Mouse (Mus musculus) limb, embryonic 12.5 days (tissue): ENCODE measurements at regions not wholly inside any gene's neighbourhood (a gene's known extent, or its start where the extent isn't known, plus 50 kb on each side); places are given as distances from the start of the nearest gene placed in this dataset.
A peak's percentile ranks its signal among the peaks of the same experiment; 100 is the strongest.

Experiments used
- ATAC-seq: fragments of 200-750 bp; cut with Nextera tagmentation; 2 replicates; pipeline ENCODE4 v1.8.0; 2017; ENCODE audit warnings: low read depth, moderate TSS enrichment; ENCODE audit not compliant: insufficient number of reproducible peaks, insufficient read depth, low FRiP score, low TSS enrichment
- H3K27ac ChIP-seq: fragments of 300-500 bp; sonication (generic); 2 replicates; pipeline ENCODE4 v1.5.1; 2016; ENCODE audit warnings: mild to moderate bottlenecking, moderate library complexity
- H3K27me3 ChIP-seq: fragments of 300-500 bp; sonication (generic); 2 replicates; pipeline ENCODE4 v1.6.1; 2016; ENCODE audit warnings: mild to moderate bottlenecking, moderate library complexity
- H3K36me3 ChIP-seq: fragments of 300-500 bp; sonication (generic); 2 replicates; pipeline ENCODE4 v1.6.1; 2016; ENCODE audit warnings: mild to moderate bottlenecking, moderate library complexity
- H3K4me1 ChIP-seq: fragments of 300-500 bp; sonication (generic); replicated peaks from 2 replicates; pipeline ENCODE4 v1.6.1; 2016
- H3K4me2 ChIP-seq: fragments of 300-500 bp; sonication (generic); 2 replicates; pipeline ENCODE4 v1.6.1; 2016; ENCODE audit warnings: mild to moderate bottlenecking, moderate library complexity
- H3K4me3 ChIP-seq: fragments of 300-500 bp; sonication (generic); replicated peaks from 2 replicates; pipeline ENCODE4 v1.5.1; 2016; ENCODE audit warnings: mild to moderate bottlenecking
- H3K9ac ChIP-seq: fragments of 300-500 bp; sonication (generic); replicated peaks from 2 replicates; pipeline ENCODE4 v1.6.1; 2016; ENCODE audit warnings: mild to moderate bottlenecking, moderate library complexity
- H3K9me3 ChIP-seq: fragments of 300-500 bp; sonication (generic); 2 replicates; pipeline ENCODE4 v1.6.1; 2016; ENCODE audit warnings: mild to moderate bottlenecking, moderate library complexity
- WGBS: fragments of 180-500 bp; shearing (Covaris S2); methylation state at CpG from one replicate; pipeline ENCODE4 v1.1.7; 2016; 5-methylcytosine and 5-hydroxymethylcytosine counted together

DNA sequence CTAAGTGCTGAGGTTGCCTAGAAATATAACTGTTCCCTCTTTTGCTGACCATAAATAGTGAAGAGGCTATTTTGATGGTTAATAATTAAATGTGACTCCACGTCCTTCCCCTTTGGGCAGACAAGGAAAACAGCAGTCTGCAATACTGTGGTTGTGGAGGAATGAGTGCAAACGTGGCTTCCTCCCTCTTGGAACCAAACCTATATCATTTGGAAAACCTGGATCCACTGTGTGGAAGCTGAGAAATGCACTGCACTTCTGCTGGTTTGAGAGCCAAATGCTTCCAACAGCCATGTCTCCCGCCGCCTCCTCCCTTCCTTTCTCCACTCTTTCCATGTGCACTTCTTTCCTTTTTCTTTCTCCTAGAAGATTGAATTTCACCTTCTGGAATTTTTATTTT is 68.2 kb upstream of the Col1a2 start:
- Histone ChIP-seq H3K4me3 (no peak overlapping the region), H3K36me3 (no peaks in the 10 kb centered on the region), H3K9ac (no peak overlapping the region), H3K27ac (peak overlapping the region; percentile 60), H3K9me3 (no peaks in the 10 kb centered on the region), H3K4me2 (no peak overlapping the region), H3K4me1 (no peaks in the 10 kb centered on the region; the same call in 1 of the 2 replicates), H3K27me3 (no peaks in the 10 kb centered on the region)
- WGBS, result 48% methylated on average over 4 of the region's 4 CpGs
- ATAC-seq, result no peak

DNA sequence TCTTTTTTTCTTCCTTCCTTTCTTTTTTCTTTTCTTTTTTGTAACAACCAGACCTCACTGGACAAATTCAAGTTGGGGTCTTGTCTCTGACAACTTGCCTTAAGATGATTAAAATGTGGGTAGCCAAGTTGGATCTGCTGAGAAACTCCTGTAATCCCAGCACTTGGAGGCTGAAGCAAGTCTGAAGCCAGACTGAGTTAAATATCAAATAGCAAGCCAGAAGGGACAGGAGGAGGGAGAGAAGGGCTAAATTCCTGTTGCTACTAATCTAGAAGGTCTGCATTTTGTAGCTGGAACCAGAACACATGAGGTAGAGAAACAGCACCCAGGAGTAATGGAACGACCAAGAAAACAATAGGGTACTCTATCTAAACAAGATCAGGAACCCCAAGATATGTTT is 67.7 kb upstream of the Col1a2 start:
- no peak for ATAC-seq
- Histone ChIP-seq H3K4me2 (no peak overlapping the region), H3K9me3 (no peaks in the 10 kb centered on the region), H3K9ac (no peak overlapping the region), H3K27ac (peak overlapping the region; percentile 72), H3K27me3 (no peaks in the 10 kb centered on the region), H3K4me1 (no peaks in the 10 kb centered on the region; the same call in 1 of the 2 replicates), H3K36me3 (no peaks in the 10 kb centered on the region), H3K4me3 (no peak overlapping the region)
- WGBS, result 71% methylated on average over 1 of the region's 1 CpGs

GRCm38 (mm10) chr6:4441618-4442167 is 62.9 kb upstream of the Col1a2 start:
- Histone ChIP-seq H3K4me2 (no peak overlapping the region), H3K9me3 (no peaks in the 10 kb centered on the region), H3K4me1 (no peaks in the 10 kb centered on the region), H3K27ac (no peak overlapping the region), H3K4me3 (no peak overlapping the region), H3K9ac (no peak overlapping the region), H3K36me3 (no peaks in the 10 kb centered on the region), H3K27me3 (no peaks in the 10 kb centered on the region)
- ATAC-seq, result no peak
- WGBS, result 36% methylated on average over 4 of the region's 4 CpGs

DNA sequence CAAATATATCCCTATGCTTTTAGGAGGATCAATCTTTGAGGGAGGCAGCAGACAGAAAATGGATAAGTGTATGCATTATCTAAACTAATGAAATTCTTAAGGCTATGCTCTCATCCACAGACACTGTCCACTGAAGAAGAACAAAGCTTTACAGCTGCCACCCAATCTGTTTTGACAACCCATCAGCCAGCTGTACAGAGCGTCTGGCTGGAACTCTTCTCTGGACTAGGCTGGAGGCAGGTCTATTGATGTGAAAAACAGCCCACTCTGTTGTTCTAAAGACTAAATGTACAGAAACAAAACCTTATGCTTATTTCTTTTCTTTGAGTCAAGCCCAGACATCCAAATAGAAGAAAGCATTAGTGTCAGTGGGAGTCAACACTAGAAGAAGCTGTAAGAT is 58.7 kb upstream of the Col1a2 start:
- Histone ChIP-seq H3K9me3 (no peaks in the 10 kb centered on the region), H3K27ac (no peak overlapping the region), H3K36me3 (no peaks in the 10 kb centered on the region), H3K27me3 (no peaks in the 10 kb centered on the region), H3K4me1 (no peaks in the 10 kb centered on the region), H3K9ac (no peak overlapping the region), H3K4me2 (no peak overlapping the region), H3K4me3 (no peak overlapping the region)
- 31% methylated on average over 1 of the region's 1 CpGs for WGBS
- no peak for ATAC-seq

DNA sequence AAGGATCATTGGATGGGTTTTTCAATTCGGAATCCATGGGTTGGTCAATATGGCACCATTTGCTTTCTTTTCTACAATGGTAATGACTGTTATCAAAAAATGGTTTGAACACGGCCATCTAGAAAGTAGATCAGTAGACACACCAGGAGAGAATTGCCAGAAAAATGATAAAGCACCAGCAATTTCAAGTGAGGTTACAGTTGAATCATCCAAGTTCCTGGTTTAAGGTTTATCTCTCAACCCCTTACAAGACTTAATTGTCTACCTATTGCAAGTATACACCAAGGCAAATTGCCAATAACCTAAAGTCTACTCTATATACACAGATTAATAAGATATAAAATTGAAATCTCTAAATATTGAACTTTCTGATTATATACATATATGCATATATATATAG is 53.4 kb upstream of the Col1a2 start:
- Histone ChIP-seq H3K4me1 (peaks cover 11% of the 10 kb centered on the region), H3K27me3 (no peaks in the 10 kb centered on the region), H3K9ac (no peak overlapping the region), H3K27ac (no peak overlapping the region), H3K9me3 (no peaks in the 10 kb centered on the region), H3K4me3 (no peak overlapping the region), H3K4me2 (no peak overlapping the region), H3K36me3 (no peaks in the 10 kb centered on the region)
- WGBS, result 92% methylated on average over 2 of the region's 2 CpGs
- ATAC-seq, result no peak
